Mouse (Mus musculus): ENCODE data around the gene Nqo2. TPM values are rescaled to one million over a fixed set of nuclear protein-coding genes. Genes with fewer than 3 reads are reported as not detected.
"Not testable (repeated sequence)": the region's sequence is repeated elsewhere in the genome, so short reads cannot be mapped to it uniquely, and the experiment has no call there.

Nqo2 gene
- 5.0 and 6.7 TPM in 2 replicates for polyA plus RNA-seq (2015; fragmentation: Nextera tagmentation; extraction: Ambion mirVana)

DNA sequence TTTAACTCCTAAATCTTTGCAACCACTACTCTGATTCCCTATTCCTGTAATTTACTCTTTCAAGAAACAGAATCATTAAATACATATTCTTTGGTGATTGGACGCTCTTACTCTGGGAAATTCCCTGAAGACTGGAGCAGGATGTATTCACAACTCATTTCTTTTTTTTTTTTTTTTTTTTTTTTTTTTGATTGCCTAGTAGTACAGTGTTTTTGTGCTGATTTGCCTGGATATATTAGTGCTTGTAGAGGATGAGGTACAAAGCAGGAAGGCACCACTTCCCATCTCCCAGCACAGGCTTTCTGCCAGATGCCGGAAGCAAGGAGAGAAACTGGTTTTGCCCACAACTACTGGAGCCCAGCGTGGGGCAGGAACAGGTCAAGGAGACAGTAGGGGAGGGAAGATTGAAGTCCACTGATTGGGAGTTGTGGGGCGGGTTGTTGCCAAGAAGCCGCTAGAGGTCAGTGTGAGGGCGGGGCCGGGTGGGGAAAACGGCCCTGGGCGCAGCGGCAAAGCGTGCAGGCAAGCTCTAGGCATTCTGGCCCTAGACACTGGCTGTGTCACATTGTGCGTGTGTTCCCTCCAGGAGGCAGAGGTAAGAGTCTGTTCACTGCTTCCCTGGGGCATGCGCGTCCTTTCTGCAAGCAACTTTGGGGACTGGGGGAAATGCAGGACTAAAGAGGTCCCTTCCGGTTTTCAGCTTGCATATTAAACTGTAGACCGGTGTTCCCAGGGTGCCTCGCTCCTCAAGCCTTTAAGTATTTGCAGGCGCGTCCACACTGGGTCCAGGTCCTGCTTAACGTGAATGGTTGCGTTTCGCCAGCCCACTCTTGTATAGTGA, at the start of gene Nqo2:
Gene Nqo2, plus strand, starts transcription at position 482 of the 841 bp plus-strand sequence.
- 3% methylated on average over 22 of the region's 22 CpGs for WGBS
- Histone ChIP-seq H3K4me3 (peak within 1 kb of the TSS; percentile 52), H3K4me1 (peaks cover 14% of the 10 kb centered on the region; the same call in 1 of the 2 replicates), H3K9ac (replicated peaks) (peak within 1 kb of the TSS; percentile 61), H3K9me3 (no peaks in the 10 kb centered on the region), H3K36me3 (no peaks in the 10 kb centered on the region), H3K4me2 (replicated peaks) (peak within 1 kb of the TSS; percentile 80), H3K27ac (replicated peaks) (peak within 1 kb of the TSS; percentile 67), H3K27me3 (no peaks in the 10 kb centered on the region)
- peak; percentile 92 for ATAC-seq (replicated peaks)

DNA sequence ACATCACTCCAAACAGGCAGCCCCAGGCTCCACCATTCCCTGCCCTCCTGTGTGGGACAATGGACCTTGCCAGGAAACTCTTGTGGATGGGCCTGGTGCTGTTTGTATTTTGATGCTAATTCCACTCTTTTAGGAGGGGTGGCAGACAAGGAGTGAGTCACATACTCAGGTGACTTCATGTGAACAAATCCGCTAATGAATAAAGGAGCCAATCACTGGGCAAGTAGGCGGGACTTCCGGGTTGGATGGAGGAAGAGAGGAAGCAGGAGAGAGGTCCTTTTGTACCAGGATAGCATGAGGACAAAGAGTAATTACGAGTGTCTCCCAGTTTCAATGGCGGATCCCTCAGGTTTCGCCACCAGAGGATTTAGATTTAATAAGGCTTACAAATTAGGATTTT, 43.4 kb upstream of the Nqo2 start:
- H3K9me3 ChIP-seq = no peaks in the 10 kb centered on the region
- H3K27ac ChIP-seq (replicated peaks) = no peak overlapping the region
- no peak for ATAC-seq (replicated peaks)
- H3K4me1 ChIP-seq = no peaks in the 10 kb centered on the region
- peaks cover 14% of the 10 kb centered on the region for H3K36me3 ChIP-seq
- H3K4me3 ChIP-seq = no peak overlapping the region
- H3K27me3 ChIP-seq = no peaks in the 10 kb centered on the region
- H3K9ac ChIP-seq (replicated peaks) = no peak overlapping the region
- WGBS = 88% methylated on average over 6 of the region's 6 CpGs
- H3K4me2 ChIP-seq (replicated peaks) = no peak overlapping the region

DNA sequence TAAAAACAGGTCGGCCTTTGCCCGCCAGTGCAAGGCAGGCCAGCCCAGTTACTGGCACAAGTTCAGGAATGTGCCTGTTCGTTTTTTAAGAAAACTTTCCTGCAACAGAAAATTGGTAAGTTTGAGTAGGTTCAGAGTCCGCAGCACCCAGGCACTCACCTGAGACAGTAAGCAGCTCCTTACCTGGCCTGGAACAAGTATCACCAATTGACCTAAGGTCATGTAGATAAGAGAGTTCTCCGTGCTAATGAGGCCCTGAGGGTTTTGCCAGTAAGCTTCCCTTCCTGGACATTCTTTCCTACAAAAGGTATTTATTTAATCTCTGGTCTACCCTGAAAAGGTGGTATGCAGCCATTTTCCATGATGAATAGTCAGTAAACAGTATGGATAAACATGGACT, 42.8 kb upstream of the Nqo2 start:
- Histone ChIP-seq H3K9ac (replicated peaks) (no peak overlapping the region), H3K27ac (replicated peaks) (no peak overlapping the region), H3K4me2 (replicated peaks) (no peak overlapping the region), H3K36me3 (peaks cover 14% of the 10 kb centered on the region), H3K4me3 (no peak overlapping the region), H3K27me3 (no peaks in the 10 kb centered on the region), H3K4me1 (no peaks in the 10 kb centered on the region), H3K9me3 (no peaks in the 10 kb centered on the region)
- 86% methylated on average over 5 of the region's 5 CpGs for WGBS
- ATAC-seq (replicated peaks) = no peak

DNA sequence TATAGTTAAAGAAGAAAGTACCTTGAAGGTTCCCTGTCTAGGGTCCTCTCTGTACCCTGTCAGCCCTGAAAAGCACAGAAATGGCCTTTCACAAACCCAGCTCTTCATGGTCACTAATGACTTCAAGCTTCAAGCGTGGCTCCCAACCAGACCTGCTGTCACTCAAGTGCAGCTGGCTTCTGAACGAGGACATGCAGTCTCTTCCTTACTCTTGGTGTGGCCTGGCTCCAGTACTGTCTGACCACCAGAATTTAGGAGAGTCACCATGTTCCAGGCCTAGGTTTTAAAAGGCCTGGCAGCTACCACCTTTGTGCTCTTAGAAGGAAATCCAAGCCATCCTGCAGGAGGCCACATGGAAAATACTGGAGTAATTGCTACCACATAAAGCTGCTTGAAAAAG, 34.2 kb upstream of the Nqo2 start:
- no peak for ATAC-seq (replicated peaks)
- H3K36me3 ChIP-seq = no peaks in the 10 kb centered on the region
- H3K4me2 ChIP-seq (replicated peaks) = no peak overlapping the region
- 89% methylated on average over 2 of the region's 2 CpGs for WGBS
- peaks cover 3% of the 10 kb centered on the region for H3K4me1 ChIP-seq
- no peak overlapping the region for H3K4me3 ChIP-seq
- no peak overlapping the region for H3K9ac ChIP-seq (replicated peaks)
- no peak overlapping the region for H3K27ac ChIP-seq (replicated peaks)
- no peaks in the 10 kb centered on the region for H3K9me3 ChIP-seq
- H3K27me3 ChIP-seq = no peaks in the 10 kb centered on the region

DNA sequence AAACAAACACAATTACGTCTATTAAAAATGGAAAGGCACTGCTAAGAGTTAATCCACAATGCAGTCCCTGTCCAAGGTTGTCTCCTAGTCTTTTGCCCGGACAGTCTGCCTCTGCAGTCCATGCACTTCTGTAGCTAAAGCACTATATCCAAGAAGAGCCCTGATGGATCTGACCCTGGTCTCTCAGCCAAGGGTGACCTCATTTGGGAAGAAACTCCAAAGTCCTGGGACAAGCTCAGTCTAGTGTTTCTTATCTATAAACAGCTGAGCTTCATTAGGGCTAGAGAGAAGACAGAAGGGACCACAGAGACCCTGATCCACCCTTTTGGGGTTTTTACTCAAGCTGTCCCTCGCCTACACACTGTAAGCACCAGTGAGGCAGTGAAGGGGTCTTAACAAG, 33.6 kb upstream of the Nqo2 start:
- no peak for ATAC-seq (replicated peaks)
- 80% methylated on average over 3 of the region's 3 CpGs for WGBS
- no peak overlapping the region for H3K27ac ChIP-seq (replicated peaks)
- H3K9me3 ChIP-seq = no peaks in the 10 kb centered on the region
- H3K4me2 ChIP-seq (replicated peaks) = no peak overlapping the region
- no peaks in the 10 kb centered on the region for H3K27me3 ChIP-seq
- H3K4me1 ChIP-seq = peaks cover 6% of the 10 kb centered on the region
- H3K36me3 ChIP-seq = no peaks in the 10 kb centered on the region
- no peak overlapping the region for H3K4me3 ChIP-seq
- H3K9ac ChIP-seq (replicated peaks) = no peak overlapping the region

DNA sequence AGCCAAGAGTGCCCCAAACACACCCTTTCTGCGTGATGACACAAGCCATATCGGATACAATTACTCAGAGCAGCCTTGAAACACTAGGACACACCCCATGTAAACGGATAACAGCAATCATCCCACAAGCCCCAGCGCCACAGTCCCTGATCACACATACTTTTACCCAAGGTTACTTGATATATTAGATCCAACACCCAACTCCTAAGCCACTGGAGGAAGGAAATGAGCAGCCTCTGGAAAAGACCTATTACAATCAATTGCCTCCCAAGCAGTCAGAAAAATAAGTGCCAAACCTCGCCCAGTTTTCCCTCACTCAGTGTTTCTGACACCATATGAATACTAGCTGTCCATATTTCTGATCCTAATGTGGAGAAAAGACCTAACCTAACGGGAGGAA, 29.7 kb upstream of the Nqo2 start:
- H3K4me2 ChIP-seq (replicated peaks) = 0 out of 2 replicates have a peak overlapping the region, but pooled peaks have one; percentile 91
- H3K9ac ChIP-seq (replicated peaks) = no peak overlapping the region
- peaks cover 10% of the 10 kb centered on the region for H3K4me1 ChIP-seq
- no peak overlapping the region for H3K27ac ChIP-seq (replicated peaks)
- H3K27me3 ChIP-seq = no peaks in the 10 kb centered on the region
- 81% methylated on average over 6 of the region's 6 CpGs for WGBS
- no peaks in the 10 kb centered on the region for H3K36me3 ChIP-seq
- ATAC-seq (replicated peaks) = no peak
- H3K4me3 ChIP-seq = no peak overlapping the region; the same call in 1 of the 2 replicates
- H3K9me3 ChIP-seq = no peaks in the 10 kb centered on the region

GRCm38 (mm10) chr13:33935465-33936181, 28.9 kb upstream of the Nqo2 start:
- Histone ChIP-seq H3K36me3 (no peaks in the 10 kb centered on the region), H3K27ac (replicated peaks) (no peak overlapping the region), H3K4me1 (peaks cover 10% of the 10 kb centered on the region), H3K9me3 (no peaks in the 10 kb centered on the region), H3K4me3 (peak overlapping the region; percentile 51), H3K4me2 (replicated peaks) (peak overlapping the region; percentile 91), H3K9ac (replicated peaks) (peak overlapping the region; percentile 57), H3K27me3 (no peaks in the 10 kb centered on the region)
- peak; percentile 90 for ATAC-seq (replicated peaks)
- 2% methylated on average over 44 of the region's 44 CpGs for WGBS

GRCm38 (mm10) chr13:33937151-33937550, 27.3 kb upstream of the Nqo2 start:
- H3K4me2 ChIP-seq (replicated peaks) = no peak overlapping the region
- no peaks in the 10 kb centered on the region for H3K27me3 ChIP-seq
- H3K4me3 ChIP-seq = no peak overlapping the region
- H3K4me1 ChIP-seq = peaks cover 10% of the 10 kb centered on the region
- no peaks in the 10 kb centered on the region for H3K9me3 ChIP-seq
- WGBS = 43% methylated on average over 5 of the region's 5 CpGs
- no peaks in the 10 kb centered on the region for H3K36me3 ChIP-seq
- no peak overlapping the region for H3K27ac ChIP-seq (replicated peaks)
- ATAC-seq (replicated peaks) = no peak
- H3K9ac ChIP-seq (replicated peaks) = no peak overlapping the region

DNA sequence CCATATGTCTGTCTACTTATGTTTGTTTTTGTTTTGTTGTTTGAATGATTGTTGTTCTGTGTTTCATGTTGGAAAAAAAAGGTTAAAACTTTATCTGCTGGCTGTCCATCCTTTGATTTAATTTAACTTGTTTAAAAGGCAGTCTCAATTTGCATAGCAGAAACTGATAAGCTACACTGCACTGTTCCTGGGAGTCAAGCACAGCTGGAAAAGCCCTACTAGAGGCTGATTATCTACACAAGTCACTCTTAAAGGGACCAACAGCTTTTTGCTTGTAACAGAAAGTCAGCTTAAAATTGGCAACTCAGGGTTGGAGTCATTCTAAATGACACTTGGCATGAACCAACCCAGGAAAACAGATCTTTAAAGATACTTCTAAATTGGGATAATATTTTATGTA, 26.9 kb upstream of the Nqo2 start:
- H3K27ac ChIP-seq (replicated peaks); H3K4me2 ChIP-seq (replicated peaks); H3K9ac ChIP-seq (replicated peaks); H3K4me3 ChIP-seq; H3K27me3 ChIP-seq; H3K36me3 ChIP-seq; ATAC-seq (replicated peaks); H3K9me3 ChIP-seq: not testable (repeated sequence)
- H3K4me1 ChIP-seq = peaks cover 10% of the 10 kb centered on the region

GRCm38 (mm10) chr13:33941288-33941808, 23.1 kb upstream of the Nqo2 start:
- no peak for ATAC-seq (replicated peaks)
- Histone ChIP-seq H3K36me3 (no peaks in the 10 kb centered on the region), H3K27me3 (no peaks in the 10 kb centered on the region), H3K27ac (replicated peaks) (no peak overlapping the region), H3K4me2 (replicated peaks) (no peak overlapping the region), H3K9me3 (no peaks in the 10 kb centered on the region), H3K9ac (replicated peaks) (no peak overlapping the region), H3K4me1 (no peaks in the 10 kb centered on the region), H3K4me3 (no peak overlapping the region)
- WGBS = 91% methylated on average over 5 of the region's 5 CpGs

- no peak overlapping the region for H3K4me3 ChIP-seq
- WGBS = 42% methylated on average over 4 of the region's 4 CpGs
- H3K4me1 ChIP-seq = no peaks in the 10 kb centered on the region
- H3K27ac ChIP-seq (replicated peaks) = no peak overlapping the region
- H3K9me3 ChIP-seq = no peaks in the 10 kb centered on the region
- H3K9ac ChIP-seq (replicated peaks) = no peak overlapping the region
- no peak for ATAC-seq (replicated peaks)
- H3K36me3 ChIP-seq = no peaks in the 10 kb centered on the region
- no peaks in the 10 kb centered on the region for H3K27me3 ChIP-seq
- H3K4me2 ChIP-seq (replicated peaks) = no peak overlapping the region
Observed at GRCm38 (mm10) chr13:33942212-33942779, 22.2 kb upstream of the Nqo2 start.
